Mouse (Mus musculus) layer of hippocampus, postnatal 14 days (tissue): Measurements from ENCODE around the gene Mgea5. TPM values are rescaled to one million over a fixed set of nuclear protein-coding genes. Genes with fewer than 3 reads are reported as not detected.

Experiments
- DNase-seq, 2 experiments: peaks; one replicate each; pipeline ENCODE4 v3.0.0; 2021 to 2022; ENCODE audit warnings: low spot score in 2 of 2, mixed read lengths in 1 of 2
- total RNA-seq, 2 experiments: library from RNA; stranded (reverse); gene quantifications; 2 replicates each; pipeline ENCODE4 v1.2.3; 2021

Mgea5 gene
- total RNA-seq, 2 experiments from 2014 or later: 133 to 136 TPM

GRCm38 (mm10) chr19:45749243-45750043 lies 34.2 kb downstream of the Mgea5 start, which contains the start of gene Npm3:
Npm3 (minus strand) TSS chr19:45749591.
- DNase-seq: peak; percentile 75

GRCm38 (mm10) chr19:45748691-45749242 lies 34.9 kb downstream of the Mgea5 start:
- no peak for DNase-seq

GRCm38 (mm10) chr19:45748206-45748605 lies 35.4 kb downstream of the Mgea5 start:
- no peak for DNase-seq

GRCm38 (mm10) chr19:45747028-45747867 lies 36.4 kb downstream of the Mgea5 start:
- peak; percentile 86 to 91 for DNase-seq

- DNase-seq: peak; percentile 64 to 74
These were observed 37.2 kb downstream of the Mgea5 start for GRCm38 (mm10) chr19:45746153-45747020.

- no peak for DNase-seq
These were observed 38.1 kb downstream of the Mgea5 start for GRCm38 (mm10) chr19:45745344-45746152.

- no peak for DNase-seq
These were observed 40.0 kb downstream of the Mgea5 start for GRCm38 (mm10) chr19:45743619-45744018.

- no peak for DNase-seq
These were observed 40.6 kb downstream of the Mgea5 start for GRCm38 (mm10) chr19:45742984-45743575.

GRCm38 (mm10) chr19:45742218-45742983 lies 41.2 kb downstream of the Mgea5 start, which contains the start of gene Fgf8:
Fgf8 (minus strand) TSS chr19:45742915.
- DNase-seq: no peak

GRCm38 (mm10) chr19:45741431-45742217 lies 42.0 kb downstream of the Mgea5 start:
- no peak for DNase-seq

- no peak for DNase-seq
These were observed 42.8 kb downstream of the Mgea5 start for GRCm38 (mm10) chr19:45740817-45741216.

- DNase-seq: no peak
These were observed 43.4 kb downstream of the Mgea5 start for GRCm38 (mm10) chr19:45740233-45740632.

GRCm38 (mm10) chr19:45738521-45738920 lies 45.1 kb downstream of the Mgea5 start:
- no peak for DNase-seq

GRCm38 (mm10) chr19:45737846-45738484 lies 45.7 kb downstream of the Mgea5 start:
- DNase-seq: no peak

GRCm38 (mm10) chr19:45737208-45737845 lies 46.3 kb downstream of the Mgea5 start:
- no peak for DNase-seq

GRCm38 (mm10) chr19:45736855-45737207 lies 46.8 kb downstream of the Mgea5 start:
- no peak for DNase-seq

GRCm38 (mm10) chr19:45736241-45736640 lies 47.4 kb downstream of the Mgea5 start:
- no peak for DNase-seq
